Mouse (Mus musculus) megakaryocyte, embryonic 14.5 days (primary cell): ENCODE measurements around the gene Epb42.

Experiments
- FLI1 ChIP-seq: IDR thresholded peaks from 2 replicates; pipeline ENCODE4 v1.6.1; 2012; ENCODE audit warnings: low read length, inconsistent platforms, mixed read lengths
- GATA1 ChIP-seq: IDR thresholded peaks from 3 replicates; pipeline ENCODE4 v1.6.1; 2012; ENCODE audit warnings: mixed read lengths, low read length, inconsistent platforms, borderline replicate concordance

GRCm38 (mm10) chr2:121055915-121056314, 19.0 kb upstream of the Epb42 start:
- TF ChIP-seq GATA1 (no peak), FLI1 (no peak)
